Mouse (Mus musculus) intestine, postnatal 0 days (tissue): Measurements from ENCODE around the gene Stk32c. TPM values are rescaled to one million over a fixed set of nuclear protein-coding genes. Genes with fewer than 3 reads are reported as not detected.

ENCODE experiments used
- ATAC-seq: fragments of 200-750 bp; cut with Nextera tagmentation; 2 replicates; pipeline ENCODE4 v1.8.0; 2017; ENCODE audit warnings: mild to moderate bottlenecking, moderate TSS enrichment, moderate library complexity
- H3K27ac ChIP-seq: fragments of 300-500 bp; sonication (generic); 2 replicates; pipeline ENCODE4 v1.5.1; 2014; ENCODE audit warnings: mild to moderate bottlenecking, low read depth, low read length, moderate library complexity
- H3K27me3 ChIP-seq: fragments of 300-500 bp; sonication (generic); replicated peaks from 2 replicates; pipeline ENCODE4 v1.6.1; 2014; ENCODE audit warnings: low read length, mixed read lengths; ENCODE audit not compliant: control insufficient read depth, insufficient read depth
- H3K36me3 ChIP-seq: fragments of 300-500 bp; sonication (generic); 2 replicates; pipeline ENCODE4 v1.6.1; 2014; ENCODE audit warnings: mild to moderate bottlenecking, moderate library complexity; ENCODE audit not compliant: control insufficient read depth, insufficient read depth
- H3K4me1 ChIP-seq: fragments of 300-500 bp; sonication (generic); replicated peaks from 2 replicates; pipeline ENCODE4 v1.6.1; 2014; ENCODE audit warnings: antibody characterized with exemption, low read length, mixed read lengths; ENCODE audit not compliant: control insufficient read depth, insufficient read depth
- H3K4me2 ChIP-seq: fragments of 300-500 bp; sonication (generic); replicated peaks from 2 replicates; pipeline ENCODE4 v1.6.1; 2014; ENCODE audit warnings: low read depth, mild to moderate bottlenecking, moderate library complexity
- H3K4me3 ChIP-seq: fragments of 300-500 bp; sonication (generic); 2 replicates; pipeline ENCODE4 v1.5.1; 2014; ENCODE audit warnings: low read depth, low read length
- H3K9ac ChIP-seq: fragments of 300-500 bp; sonication (generic); 2 replicates; pipeline ENCODE4 v1.6.1; 2014; ENCODE audit warnings: mild to moderate bottlenecking, low read depth, low read length
- H3K9me3 ChIP-seq: fragments of 300-500 bp; sonication (generic); 2 replicates; pipeline ENCODE4 v1.6.1; 2016; ENCODE audit warnings: mixed run types; ENCODE audit not compliant: control insufficient read depth
- CTCF ChIP-seq: sonication (generic); IDR thresholded peaks from 2 replicates; pipeline ENCODE4 v1.5.1; 2016; ENCODE audit warnings: low read depth, mild to moderate bottlenecking, control low read depth, antibody characterized with exemption, moderate library complexity
- WGBS: fragments of 180-500 bp; shearing (Covaris S2); extraction: QIAGEN DNeasy Blood & Tissue Kit; methylation state at CpG from one replicate; pipeline ENCODE4 v1.1.7; 2014; 5-methylcytosine and 5-hydroxymethylcytosine counted together
- polyA plus RNA-seq: library from polyadenylated mRNA; unstranded; fragments of >200 nt; fragmentation: Nextera tagmentation; extraction: Ambion mirVana; gene quantifications from 2 replicates; pipeline ENCODE4 v1.2.1, GENCODE M21; 2015

Gene Stk32c
- polyA plus RNA-seq, result 0.07 and 0.10 TPM in 2 replicates

GRCm38 (mm10) chr7:139212754-139213745, at the start of gene Stk32c, which contains the start of gene Lrrc27:
Gene Stk32c, minus strand, starts transcription at chr7:139213307.
Gene Lrrc27, plus strand, starts transcription at chr7:139212988.
- Histone ChIP-seq H3K4me1 (no peaks in the 10 kb centered on the region), H3K36me3 (no peaks in the 10 kb centered on the region), H3K4me3 (peak within 1 kb of the TSS; percentile 66), H3K9me3 (no peaks in the 10 kb centered on the region), H3K27me3 (no peaks in the 10 kb centered on the region), H3K4me2 (peak within 1 kb of the TSS; percentile 71), H3K27ac (peak within 1 kb of the TSS; percentile 58), H3K9ac (peak within 1 kb of the TSS; percentile 62)
- WGBS, result 1% methylated on average over 53 of the region's 53 CpGs
- TF ChIP-seq CTCF, result peak; percentile 29; the same call in 1 of the 2 replicates
- peak; percentile 99 for ATAC-seq

GRCm38 (mm10) chr7:139257752-139258542, 44.8 kb upstream of the Stk32c start:
- H3K36me3 ChIP-seq, result peaks cover 50% of the 10 kb centered on the region
- H3K4me3 ChIP-seq, result no peak overlapping the region
- peak overlapping the region; percentile 74 for H3K27ac ChIP-seq
- no peaks in the 10 kb centered on the region for H3K9me3 ChIP-seq
- TF ChIP-seq CTCF, result no peak
- peaks cover 17% of the 10 kb centered on the region for H3K4me1 ChIP-seq
- WGBS, result 31% methylated on average over 10 of the region's 10 CpGs
- peak; percentile 97 for ATAC-seq
- peak overlapping the region; percentile 28 for H3K4me2 ChIP-seq
- no peak overlapping the region for H3K9ac ChIP-seq
- H3K27me3 ChIP-seq, result no peaks in the 10 kb centered on the region

GRCm38 (mm10) chr7:139254626-139255025, 41.5 kb upstream of the Stk32c start:
- no peak for ATAC-seq
- WGBS, result 84% methylated on average over 5 of the region's 5 CpGs
- no peak overlapping the region for H3K4me3 ChIP-seq
- peaks cover 45% of the 10 kb centered on the region for H3K4me1 ChIP-seq
- peaks cover 41% of the 10 kb centered on the region for H3K36me3 ChIP-seq
- no peak overlapping the region for H3K27ac ChIP-seq
- H3K4me2 ChIP-seq, result no peak overlapping the region
- H3K9me3 ChIP-seq, result no peaks in the 10 kb centered on the region
- H3K9ac ChIP-seq, result no peak overlapping the region
- no peaks in the 10 kb centered on the region for H3K27me3 ChIP-seq
- no peak for TF ChIP-seq CTCF

- no peak overlapping the region for H3K9ac ChIP-seq
- WGBS, result 45% methylated on average over 3 of the region's 3 CpGs
- no peak for TF ChIP-seq CTCF
- H3K27ac ChIP-seq, result no peak overlapping the region
- peak overlapping the region; percentile 31 for H3K4me2 ChIP-seq
- peaks cover 42% of the 10 kb centered on the region for H3K4me1 ChIP-seq
- H3K4me3 ChIP-seq, result no peak overlapping the region
- no peaks in the 10 kb centered on the region for H3K9me3 ChIP-seq
- H3K27me3 ChIP-seq, result no peaks in the 10 kb centered on the region
- peaks cover 30% of the 10 kb centered on the region for H3K36me3 ChIP-seq
- no peak for ATAC-seq
These were observed 40.4 kb upstream of the Stk32c start for GRCm38 (mm10) chr7:139253462-139253861.

GRCm38 (mm10) chr7:139252986-139253385, 39.9 kb upstream of the Stk32c start:
- WGBS, result 32% methylated on average over 9 of the region's 9 CpGs
- Histone ChIP-seq H3K4me3 (no peak overlapping the region), H3K9me3 (no peaks in the 10 kb centered on the region), H3K9ac (no peak overlapping the region), H3K4me1 (peaks cover 42% of the 10 kb centered on the region), H3K27me3 (no peaks in the 10 kb centered on the region), H3K36me3 (peaks cover 28% of the 10 kb centered on the region), H3K4me2 (peak overlapping the region; percentile 31), H3K27ac (peak overlapping the region; percentile 8; the same call in 1 of the 2 replicates)
- TF ChIP-seq CTCF, result no peak
- ATAC-seq, result no peak

GRCm38 (mm10) chr7:139252566-139252965, 39.5 kb upstream of the Stk32c start:
- H3K4me1 ChIP-seq, result peaks cover 41% of the 10 kb centered on the region
- no peaks in the 10 kb centered on the region for H3K27me3 ChIP-seq
- no peak for TF ChIP-seq CTCF
- peaks cover 28% of the 10 kb centered on the region for H3K36me3 ChIP-seq
- 52% methylated on average over 7 of the region's 7 CpGs for WGBS
- no peak overlapping the region for H3K4me3 ChIP-seq
- H3K27ac ChIP-seq, result peak overlapping the region; percentile 88; the same call in 1 of the 2 replicates
- H3K4me2 ChIP-seq, result peak overlapping the region; percentile 39
- no peak for ATAC-seq
- H3K9ac ChIP-seq, result no peak overlapping the region
- H3K9me3 ChIP-seq, result no peaks in the 10 kb centered on the region
